Mouse (Mus musculus) liver, embryonic 14.5 days (tissue): ENCODE results near the gene D630003M21Rik.

Experiments
- CTCF ChIP-seq: IDR thresholded peaks from 2 replicates; pipeline ENCODE4 v1.5.1; 2016; ENCODE audit warnings: antibody characterized with exemption, low read depth, control low read depth
- EP300 ChIP-seq: IDR thresholded peaks from 2 replicates; pipeline ENCODE4 v1.6.1; 2016; ENCODE audit warnings: antibody characterized with exemption, low read depth

DNA sequence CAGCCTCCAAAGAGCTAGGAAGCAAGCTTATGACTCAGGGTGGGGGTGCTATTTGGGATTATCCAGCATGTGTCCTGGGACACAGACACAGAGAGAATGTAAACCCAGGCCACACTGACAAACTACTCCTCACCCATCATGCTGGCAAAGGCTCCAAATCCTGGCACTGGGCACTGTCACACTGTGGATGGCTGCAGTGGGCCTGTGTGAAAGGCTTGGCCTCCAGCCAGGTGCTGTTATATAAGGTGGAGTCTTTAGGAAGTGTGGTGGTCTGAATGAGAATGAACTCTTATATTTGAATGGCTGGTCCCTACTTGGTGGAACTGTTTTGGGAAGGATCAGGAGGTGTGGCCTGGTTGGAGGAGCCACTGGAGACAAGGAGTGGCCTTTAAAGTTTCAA lies 7.7 kb upstream of the D630003M21Rik start:
- TF ChIP-seq EP300 (no peak), CTCF (no peak)
